Mouse (Mus musculus): ENCODE data around the gene Slc35a1. TPM values are rescaled to one million over a fixed set of nuclear protein-coding genes. Genes with fewer than 3 reads are reported as not detected.

Slc35a1 gene
- polyA plus RNA-seq, 1 experiment: 21.5 TPM

DNA sequence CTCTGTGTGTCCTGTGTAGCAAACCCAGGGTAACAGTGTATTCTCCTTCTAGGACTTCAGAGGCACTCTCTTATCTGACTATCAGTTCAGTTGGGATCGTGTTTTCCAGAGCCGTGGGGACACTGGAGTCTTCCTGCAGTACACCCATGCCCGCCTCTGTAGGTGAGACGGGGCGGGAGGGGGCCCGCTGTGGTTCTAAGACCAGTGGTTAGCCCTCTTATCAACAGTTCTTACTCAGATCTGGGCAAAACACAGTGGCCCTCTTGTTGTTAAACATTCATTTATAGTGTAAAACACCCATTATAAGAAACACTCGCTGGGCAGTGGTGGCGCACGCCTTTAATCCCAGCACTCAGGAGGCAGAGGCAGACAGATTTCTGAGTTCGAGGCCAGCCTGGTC lies 31.1 kb downstream of the Slc35a1 start:
- no peak for DNase-seq (ENCODE audit: extremely low spot score in 1 of 2, low spot score in 1 of 2)

DNA sequence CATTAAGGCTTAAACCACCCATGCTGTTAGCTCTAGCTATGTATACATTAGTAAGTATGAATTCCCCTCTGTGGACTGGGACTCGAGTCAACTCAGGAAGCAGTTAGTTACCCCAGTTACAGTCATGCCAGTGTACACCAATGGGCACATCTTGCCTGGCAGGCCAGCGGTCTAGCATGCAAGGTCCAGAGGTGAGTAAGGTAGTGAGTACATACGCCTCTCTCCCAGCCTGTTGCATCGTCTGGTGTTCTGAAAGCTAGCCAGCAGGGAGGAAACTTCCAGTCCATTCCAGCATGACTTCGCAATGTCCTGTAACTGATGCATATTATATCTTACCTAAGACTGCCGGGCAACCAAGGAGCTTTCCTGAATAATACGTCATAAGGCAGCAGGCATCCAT lies 34.1 kb downstream of the Slc35a1 start:
- no peak for DNase-seq (ENCODE audit: extremely low spot score in 1 of 2, low spot score in 1 of 2)

DNA sequence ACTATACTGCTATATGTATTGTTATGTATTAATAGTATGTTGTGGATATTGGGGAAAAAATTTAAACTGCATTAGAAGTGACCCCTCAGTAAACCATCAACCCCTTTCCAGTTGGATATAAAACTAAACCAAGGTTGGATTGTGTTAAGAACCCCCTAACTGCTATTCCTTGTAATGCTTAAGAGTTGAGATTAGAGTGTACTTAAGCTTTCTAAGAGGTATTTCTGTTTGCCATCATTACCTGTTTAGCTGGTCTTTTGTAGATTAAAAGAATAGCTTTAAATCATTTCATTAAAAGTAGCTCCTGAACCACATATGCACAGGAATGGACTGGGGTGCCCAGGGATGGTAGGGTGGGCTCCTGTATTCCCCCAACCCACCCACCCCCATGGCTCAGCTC lies 42.5 kb downstream of the Slc35a1 start:
- DNase-seq (ENCODE audit: extremely low spot score in 1 of 2, low spot score in 1 of 2): no peak

DNA sequence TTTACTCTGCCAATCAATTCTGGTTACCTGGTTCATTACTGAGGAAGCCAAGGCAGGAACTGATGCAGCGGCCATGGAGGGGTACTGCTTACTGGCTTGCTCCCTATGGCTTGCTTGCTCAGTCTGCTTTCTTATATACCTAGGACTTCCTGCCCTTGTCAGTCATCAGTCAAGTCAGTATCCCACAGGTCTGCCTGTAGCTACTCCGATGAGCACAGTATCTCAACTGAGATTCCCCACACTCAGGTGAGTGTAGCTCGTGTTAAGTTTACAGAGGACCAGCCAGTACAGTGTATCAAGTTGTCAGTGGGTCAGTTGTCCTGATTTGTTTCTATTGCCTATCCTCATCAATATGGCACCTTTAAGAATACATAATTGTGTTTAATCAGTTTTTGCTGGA lies 46.5 kb downstream of the Slc35a1 start:
- no peak for DNase-seq (ENCODE audit: extremely low spot score in 1 of 2, low spot score in 1 of 2)

DNA sequence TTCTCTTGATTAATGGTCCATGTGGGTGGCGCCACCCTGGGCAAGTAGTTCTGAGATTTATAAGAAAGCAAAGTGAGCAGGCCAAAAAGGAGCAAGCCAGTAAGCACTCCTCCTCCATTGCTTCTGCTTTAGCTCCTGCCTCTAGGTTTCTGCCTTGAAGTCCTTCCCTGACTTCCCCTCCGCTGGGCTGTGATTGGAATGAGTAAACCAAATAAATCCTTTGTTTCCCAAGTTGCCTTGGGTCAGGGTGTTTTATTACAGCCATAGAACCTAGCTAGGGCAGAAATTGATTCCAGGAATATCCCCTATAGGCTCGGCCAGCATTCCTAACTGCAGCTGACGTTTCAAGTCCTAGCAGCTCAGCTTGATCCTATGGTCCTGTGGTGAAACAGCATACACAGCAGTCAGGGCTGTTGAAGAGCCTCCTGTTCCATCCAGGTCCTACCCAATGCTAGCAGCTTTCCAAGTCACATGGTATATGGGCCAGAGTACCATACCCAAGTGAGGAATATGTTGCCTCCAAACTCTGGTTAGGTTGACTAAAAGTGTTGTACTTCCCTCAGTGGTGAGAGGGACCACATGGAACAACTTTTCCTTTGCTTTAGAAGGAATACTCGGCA lies 47.4 kb downstream of the Slc35a1 start:
- DNase-seq (ENCODE audit: extremely low spot score in 1 of 2, low spot score in 1 of 2): no peak

DNA sequence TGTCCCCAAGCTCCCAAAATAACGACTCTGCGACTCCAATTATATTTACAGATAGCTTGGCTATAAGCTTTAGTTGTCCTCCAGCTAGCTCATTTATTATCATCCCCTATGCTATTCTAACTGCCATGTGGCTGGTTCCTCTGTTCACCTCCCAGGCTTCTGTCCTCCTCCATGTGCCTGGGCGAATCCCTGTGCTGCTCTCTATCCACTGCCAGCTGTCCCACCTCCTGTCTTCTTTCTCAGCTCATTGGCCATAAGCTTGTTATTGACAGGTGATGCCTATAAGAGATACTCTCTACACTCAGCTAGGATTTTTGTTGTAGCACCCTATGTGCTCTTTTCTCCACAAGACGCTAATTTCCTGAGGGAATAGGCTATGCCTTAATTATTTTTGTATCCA lies 49.4 kb downstream of the Slc35a1 start:
- DNase-seq (ENCODE audit: extremely low spot score in 1 of 2, low spot score in 1 of 2): no peak

DNA sequence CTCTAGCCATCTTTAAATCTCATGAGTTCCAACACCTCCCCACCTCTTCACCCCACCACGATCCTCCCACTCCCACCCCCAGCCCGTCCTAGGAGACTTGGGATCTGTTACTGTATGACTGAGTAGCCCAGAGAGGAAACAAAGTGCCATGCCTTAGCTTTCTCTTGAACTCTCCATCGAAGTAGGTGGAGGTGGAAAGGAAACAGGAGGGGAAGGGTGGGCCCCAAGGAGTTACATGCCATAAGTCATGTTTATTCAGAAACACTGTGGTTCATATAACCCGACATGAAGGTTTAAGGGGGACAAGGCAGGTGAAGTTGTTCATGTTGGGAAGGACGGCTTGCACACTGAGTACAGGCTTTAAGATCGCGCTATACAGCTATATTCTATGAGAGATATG lies 49.9 kb downstream of the Slc35a1 start:
- no peak for DNase-seq (ENCODE audit: extremely low spot score in 1 of 2, low spot score in 1 of 2)

DNA sequence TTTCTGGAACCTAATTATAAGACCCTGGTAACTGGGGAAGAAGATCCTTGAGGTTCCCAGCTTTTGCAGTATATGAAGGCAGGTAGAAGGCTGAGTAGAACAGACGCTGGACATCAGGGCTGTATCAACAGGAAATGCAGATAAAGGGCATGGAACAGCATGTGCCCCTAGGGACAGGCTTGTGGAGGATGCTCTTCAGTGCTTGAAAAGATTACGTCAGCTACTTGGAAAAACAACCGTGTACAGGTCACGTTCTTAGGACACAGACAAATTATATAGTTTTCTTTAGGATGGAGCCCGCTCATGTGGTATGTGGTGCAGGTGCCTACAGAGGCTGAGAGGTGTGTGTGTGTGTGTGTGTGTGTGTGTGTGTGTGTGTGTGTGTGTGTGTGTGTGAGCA lies 51.2 kb downstream of the Slc35a1 start:
- no peak for DNase-seq (ENCODE audit: extremely low spot score in 1 of 2, low spot score in 1 of 2)

DNA sequence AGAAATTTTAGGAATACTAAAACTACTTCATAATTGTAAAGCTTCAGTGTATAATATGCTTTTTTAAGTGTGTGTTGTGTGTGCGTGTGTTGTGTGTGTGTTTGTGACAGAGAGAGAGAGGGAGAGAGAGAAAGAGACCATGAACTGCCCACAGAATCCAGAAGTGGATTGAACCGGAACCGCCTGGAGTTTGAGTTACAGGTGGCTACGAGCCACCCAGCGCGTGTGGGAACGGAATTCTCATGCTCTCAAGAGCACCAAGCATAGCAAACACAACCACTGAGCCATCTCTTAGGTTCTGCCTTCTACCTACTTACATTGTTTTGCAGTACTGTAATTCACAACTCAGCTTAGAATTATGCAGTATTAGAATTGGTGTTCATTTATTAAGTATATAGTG lies 53.1 kb downstream of the Slc35a1 start:
- DNase-seq (ENCODE audit: extremely low spot score in 1 of 2, low spot score in 1 of 2): no peak

DNA sequence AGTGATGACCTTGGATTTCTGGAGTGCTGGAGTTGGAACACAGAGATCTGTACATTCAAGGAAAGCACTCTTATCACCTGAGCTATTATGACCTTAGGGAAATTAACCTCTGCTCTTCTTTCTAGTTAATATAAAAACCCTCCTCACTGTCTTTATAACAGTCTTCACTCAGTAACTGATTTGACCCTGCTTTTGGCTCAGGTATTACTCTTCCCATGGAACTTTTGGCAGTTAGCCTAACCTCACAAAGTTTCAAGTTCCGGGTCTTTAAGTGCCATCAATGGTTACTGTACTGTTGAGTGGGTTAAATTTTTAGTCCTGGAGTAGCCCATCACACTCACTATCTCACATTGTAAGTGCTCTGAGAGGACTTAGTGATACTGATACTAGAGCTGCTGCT lies 57.3 kb downstream of the Slc35a1 start:
- DNase-seq (ENCODE audit: extremely low spot score in 1 of 2, low spot score in 1 of 2): no peak

DNA sequence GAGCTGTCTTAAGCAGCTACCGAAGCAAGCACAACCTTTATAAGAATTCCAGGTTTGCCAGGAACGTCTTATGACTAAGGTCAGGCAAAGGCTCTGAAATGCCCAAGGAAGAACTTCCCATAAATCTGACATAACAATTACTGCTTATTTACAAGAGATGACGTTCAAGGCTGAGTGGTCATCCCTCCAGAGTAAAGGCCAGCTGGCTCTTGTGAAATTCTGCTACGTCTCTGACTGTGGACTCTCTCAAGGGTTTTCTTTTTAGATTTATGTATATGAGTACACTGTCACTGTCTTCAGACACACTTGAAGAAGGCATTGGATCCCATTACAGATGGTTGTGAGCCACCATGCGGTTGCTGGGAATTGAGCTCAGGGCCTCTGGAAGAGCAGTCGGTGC lies 60.8 kb downstream of the Slc35a1 start:
- no peak for DNase-seq (ENCODE audit: extremely low spot score in 1 of 2, low spot score in 1 of 2)

DNA sequence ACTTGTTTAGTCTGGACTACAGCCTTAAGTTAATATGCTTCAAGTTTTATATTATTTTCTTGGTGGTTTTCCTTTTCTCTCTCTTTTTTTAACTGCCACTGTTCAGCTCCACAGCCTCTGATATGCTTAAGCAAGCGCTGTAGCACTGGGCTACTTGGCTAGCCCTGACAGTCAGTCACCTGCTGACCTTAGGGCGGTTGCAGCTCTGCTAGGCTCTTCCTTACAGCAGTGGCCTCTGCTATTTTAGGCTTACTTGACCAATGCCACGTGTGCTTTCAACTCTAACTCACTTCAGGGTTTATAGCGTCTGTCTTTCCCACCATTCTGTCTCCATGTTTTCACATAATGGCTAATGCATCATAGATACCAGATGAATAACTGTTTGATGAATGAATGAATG lies 61.7 kb downstream of the Slc35a1 start:
- no peak for DNase-seq (ENCODE audit: extremely low spot score in 1 of 2, low spot score in 1 of 2)

DNA sequence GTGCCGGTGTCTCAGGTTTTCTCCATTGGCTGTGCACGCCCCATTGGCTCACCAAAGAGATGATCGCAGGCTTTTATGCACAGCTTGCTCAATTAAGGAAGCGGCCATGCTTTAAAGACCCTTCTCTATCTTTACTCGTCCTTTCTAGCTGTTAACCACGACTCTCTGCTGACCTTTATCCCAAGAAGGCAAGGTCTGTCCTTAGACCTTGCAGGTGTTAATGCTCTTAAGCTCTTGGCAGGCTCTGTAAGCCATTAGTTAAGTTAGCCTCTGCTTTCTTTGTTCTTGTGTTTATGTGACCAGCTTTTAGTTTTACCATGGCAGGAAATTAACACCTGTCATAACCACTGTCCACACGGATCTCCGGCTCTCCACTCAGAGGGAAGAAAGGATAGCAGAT lies 71.1 kb downstream of the Slc35a1 start:
- DNase-seq (ENCODE audit: extremely low spot score in 1 of 2, low spot score in 1 of 2): no peak

DNA sequence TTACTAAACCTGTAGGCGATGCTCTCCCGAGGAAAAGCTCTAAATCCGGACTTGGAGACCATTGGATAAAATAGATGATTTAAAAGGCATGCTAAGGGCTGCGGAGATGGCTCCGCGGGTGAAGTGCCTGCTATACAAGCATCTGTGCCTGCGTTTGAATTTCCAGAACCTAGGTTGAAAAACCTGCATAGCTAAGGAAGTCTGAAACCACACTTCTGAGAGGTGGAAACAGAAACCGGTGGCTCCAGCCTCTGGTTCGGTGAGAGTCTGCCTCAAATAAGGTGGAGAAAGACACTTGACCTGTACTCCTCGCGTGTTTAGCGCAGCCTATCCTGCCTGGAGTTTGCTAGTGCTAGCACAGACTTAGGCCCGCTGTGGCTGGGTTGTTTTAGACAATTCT lies 71.9 kb downstream of the Slc35a1 start:
- DNase-seq (ENCODE audit: extremely low spot score in 1 of 2, low spot score in 1 of 2): peak in 1 of 2 experiments; percentile 34

DNA sequence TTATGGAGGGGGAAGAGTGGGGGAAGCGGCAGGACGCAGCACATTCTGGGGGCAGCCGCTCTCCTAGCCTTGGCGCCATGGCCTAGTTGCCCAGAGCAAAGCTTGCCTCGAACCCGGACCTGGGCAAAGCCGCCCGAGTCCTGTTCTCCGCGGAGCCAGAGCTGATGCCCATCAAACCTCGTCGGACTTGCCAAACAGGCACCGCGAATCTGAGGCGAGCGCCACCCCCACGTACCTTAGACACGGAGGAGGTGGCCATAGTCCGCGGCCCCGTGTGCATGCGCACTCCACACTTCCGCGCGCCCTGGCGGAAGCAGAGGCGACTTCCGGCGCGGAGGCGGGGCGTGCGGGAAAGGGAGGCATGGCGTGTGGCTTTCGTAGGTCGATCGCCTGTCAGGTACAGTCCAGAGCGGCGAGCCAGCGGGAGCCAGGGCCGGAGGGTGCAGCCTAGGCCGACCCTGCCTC lies 72.6 kb downstream of the Slc35a1 start, which contains the start of the genes Orc3 and Rars2:
Gene Orc3, minus strand, starts transcription at position 315 of the 465 bp plus-strand sequence.
Gene Rars2, plus strand, starts transcription at position 328 of the 465 bp plus-strand sequence.
- DNase-seq (ENCODE audit: extremely low spot score in 1 of 2, low spot score in 1 of 2): peak; percentile 82 to 94

DNA sequence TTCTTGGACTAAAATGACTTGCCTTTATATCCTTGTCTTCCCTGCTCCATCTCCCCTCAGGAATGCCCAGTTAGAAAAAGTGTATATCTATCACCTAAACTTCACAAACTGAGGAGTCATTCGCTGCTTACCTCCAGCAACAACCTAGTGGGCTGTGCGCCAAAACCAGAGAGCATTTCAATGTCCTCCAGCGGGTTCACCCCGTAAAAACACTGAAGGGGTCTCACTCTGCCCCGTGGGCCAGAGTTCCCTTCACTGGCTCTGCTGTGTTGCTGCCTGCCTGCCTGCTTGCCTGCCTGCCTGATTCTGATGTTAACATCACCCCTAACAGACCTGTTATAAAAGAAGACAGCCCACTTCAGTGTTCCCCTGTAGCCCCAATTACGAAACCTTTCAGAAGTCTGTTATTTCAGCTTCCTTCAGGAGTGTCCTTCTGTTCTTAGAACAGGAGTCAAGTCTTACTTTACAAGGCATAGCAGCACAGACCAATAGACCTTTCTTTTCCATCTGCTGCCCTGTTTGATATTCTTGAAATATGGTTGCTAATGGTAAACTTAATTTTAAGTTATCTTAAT lies 73.6 kb downstream of the Slc35a1 start:
- DNase-seq (ENCODE audit: extremely low spot score in 1 of 2, low spot score in 1 of 2): peak in 1 of 2 experiments; percentile 11

Other genes with a start within 250 kb of the Slc35a1 start
- 87.6 and 90.9 TPM in 2 replicates for gene Akirin2, start 136.5 kb downstream of the Slc35a1 start, polyA plus RNA-seq (2012; rRNA removed)
- 37.1 and 46.5 TPM in 2 replicates for gene Orc3, start 72.5 kb downstream of the Slc35a1 start, polyA plus RNA-seq (2012; rRNA removed)
- 30.8 and 35.2 TPM in 2 replicates for gene Rars2, start 72.5 kb downstream of the Slc35a1 start, polyA plus RNA-seq (2012; rRNA removed)
- 1.9 and 2.0 TPM in 2 replicates for gene Cfap206, start 42.8 kb upstream of the Slc35a1 start, polyA plus RNA-seq (2012; rRNA removed)
- not detected in 2 replicates for gene Gm136, start 68.8 kb upstream of the Slc35a1 start, polyA plus RNA-seq (2012; rRNA removed)
- gene Smim8, start 91.0 kb upstream of the Slc35a1 start, polyA plus RNA-seq (2012; rRNA removed): 26.4 and 27.7 TPM in 2 replicates
- 9.2 and 9.3 TPM in 2 replicates for gene Zfp292, start 195.5 kb upstream of the Slc35a1 start, polyA plus RNA-seq (2012; rRNA removed)
- not detected in 2 replicates for gene Cga, start 206.3 kb upstream of the Slc35a1 start, polyA plus RNA-seq (2012; rRNA removed)

Measured in frontal cortex, adult 2 months (tissue).